In genomic region chr9:62091604-62092003, GRCm38 (mm10) we compare ENCODE assay signal across 12 mouse cellular contexts. TPM values are rescaled to one million over a fixed set of nuclear protein-coding genes. Genes with fewer than 3 reads are reported as not detected.
DNase-seq lines count a peak whose midpoint lies in the region; ATAC-seq and TF ChIP-seq lines count a peak whose summit lies in the region.
"Had no signal": no experiment of that assay in that cellular context is flagged by ENCODE, and none has a peak within 500 bp of the region (broad histone marks: within the 10 kb centered on the region; RNA-seq: fewer than 3 reads in every experiment).

No protein-coding gene starts in this region.

- no peak overlapping the region for H3K9ac ChIP-seq in liver, postnatal 0 days (replicated peaks)
- H3K9ac ChIP-seq in liver, embryonic 11.5 days (ENCODE audit: low read depth, low read length) = no peak overlapping the region
- H3K9ac ChIP-seq in forebrain, embryonic 12.5 days = no peak overlapping the region
- H3K9ac ChIP-seq: liver, embryonic 13.5 days had no signal

- TF ChIP-seq EP300 in liver, postnatal 0 days (IDR thresholded peaks at IDR 0.05; ENCODE audit: low read depth) = no peak

- H3K4me3 ChIP-seq in liver, postnatal 0 days (ENCODE audit: low read depth, low read length) = no peak overlapping the region
- no peak overlapping the region for H3K4me3 ChIP-seq in liver, embryonic 11.5 days (ENCODE audit: low read depth, low read length)
- H3K4me3 ChIP-seq in forebrain, embryonic 12.5 days (replicated peaks) = no peak overlapping the region
- H3K4me3 ChIP-seq: liver, embryonic 13.5 days had no signal

- H3K4me2 ChIP-seq in liver, postnatal 0 days (ENCODE audit: low read depth, low read length) = no peak overlapping the region
- no peak overlapping the region for H3K4me2 ChIP-seq in liver, embryonic 11.5 days
- H3K4me2 ChIP-seq in forebrain, embryonic 12.5 days = no peak overlapping the region
- H3K4me2 ChIP-seq: liver, embryonic 13.5 days had no signal

- peak; percentile 63 for ATAC-seq in liver, postnatal 0 days
- ATAC-seq in liver, embryonic 11.5 days (replicated peaks; ENCODE audit: low FRiP score) = no peak
- ATAC-seq in forebrain, embryonic 12.5 days (ENCODE audit: low FRiP score) = no peak
- ATAC-seq: Patski had no signal

- WGBS in liver, postnatal 0 days (ENCODE audit: insufficient replicate concordance) = 64% methylated on average over 5 of the region's 5 CpGs
- WGBS in liver, embryonic 11.5 days = 85% methylated on average over 5 of the region's 5 CpGs
- WGBS in forebrain, embryonic 12.5 days = 76% methylated on average over 5 of the region's 5 CpGs

- no peak overlapping the region for H3K27ac ChIP-seq in liver, postnatal 0 days (ENCODE audit: low read depth)
- H3K27ac ChIP-seq in liver, embryonic 11.5 days (ENCODE audit: low read depth, low read length) = no peak overlapping the region
- H3K27ac ChIP-seq in forebrain, embryonic 12.5 days = no peak overlapping the region
- H3K27ac ChIP-seq: liver, embryonic 13.5 days had no signal

- no peak for TF ChIP-seq CTCF in liver, postnatal 0 days (IDR thresholded peaks at IDR 0.05; ENCODE audit: low read depth)

- no peaks in the 10 kb centered on the region for H3K36me3 ChIP-seq in liver, postnatal 0 days (replicated peaks; ENCODE audit: insufficient read depth, low read length)
- no peaks in the 10 kb centered on the region for H3K36me3 ChIP-seq in liver, embryonic 11.5 days (ENCODE audit: control insufficient read depth, insufficient read depth, low read length)
- no peaks in the 10 kb centered on the region for H3K36me3 ChIP-seq in forebrain, embryonic 12.5 days (replicated peaks)
- H3K36me3 ChIP-seq: liver, embryonic 13.5 days had no signal

- intact Hi-C loops in heart, postnatal 14 days (cut with DNase I) = no loop called here

- no peaks in the 10 kb centered on the region for H3K27me3 ChIP-seq in liver, postnatal 0 days (ENCODE audit: insufficient read depth, low read length)
- no peaks in the 10 kb centered on the region for H3K27me3 ChIP-seq in liver, embryonic 11.5 days (replicated peaks; ENCODE audit: control insufficient read depth, insufficient read depth, low read length)
- no peaks in the 10 kb centered on the region for H3K27me3 ChIP-seq in forebrain, embryonic 12.5 days
- H3K27me3 ChIP-seq: liver, embryonic 13.5 days; Patski had no signal

- H3K9me3 ChIP-seq in liver, postnatal 0 days (ENCODE audit: low read length) = no peaks in the 10 kb centered on the region
- no peaks in the 10 kb centered on the region for H3K9me3 ChIP-seq in liver, embryonic 11.5 days (ENCODE audit: control insufficient read depth, low read length)
- no peaks in the 10 kb centered on the region for H3K9me3 ChIP-seq in forebrain, embryonic 12.5 days
- H3K9me3 ChIP-seq: liver, embryonic 13.5 days had no signal

- H3K4me1 ChIP-seq in liver, postnatal 0 days (ENCODE audit: insufficient read depth) = 0 out of 2 replicates have a peak, but pooled peaks cover 2% of the 10 kb centered on the region
- no peaks in the 10 kb centered on the region for H3K4me1 ChIP-seq in liver, embryonic 11.5 days (replicated peaks; ENCODE audit: control insufficient read depth, insufficient read depth, low read length)
- H3K4me1 ChIP-seq in forebrain, embryonic 12.5 days = peaks cover 3% of the 10 kb centered on the region; the same call in 1 of the 2 replicates

- DNase-seq in gastrocnemius, adult 18-20 months (ENCODE audit: low spot score) = peak; percentile 72
- no peak for DNase-seq in gastrocnemius, postnatal 10 days
- peak; percentile 36 for DNase-seq in liver, postnatal 0 days
- no peak for DNase-seq in liver, embryonic 11.5 days (ENCODE audit: low spot score)
- peak; percentile 24 to 30 for DNase-seq in heart, postnatal 14 days
- no peak for DNase-seq in right cerebral cortex, postnatal 36 days (ENCODE audit: low spot score in 2 of 2)
- DNase-seq in testis, postnatal 10 days (ENCODE audit: low spot score) = no peak
- DNase-seq: liver, embryonic 13.5 days; midbrain, embryonic 14.5 days; thymus, adult 18-20 months had no signal

RNA-seq across cellular contexts. Expression of gene Glce, which starts 30.9 kb away (rescaled TPM):
- 1 to 10 TPM; 5.8 TPM for total RNA-seq in gastrocnemius, adult 18-20 months (2021)
- 10 to 100 TPM; 15.3 to 18.3 TPM for total RNA-seq in gastrocnemius, postnatal 10 days (2021)
- 4.6 and 5.4 TPM in 2 replicates for polyA plus RNA-seq in liver, postnatal 0 days (2015; fragmentation: Nextera tagmentation; extraction: Ambion mirVana)
- 13.5 and 13.6 TPM in 2 replicates for polyA plus RNA-seq in liver, embryonic 11.5 days (2014; fragmentation: Nextera tagmentation; extraction: Ambion mirVana)
- total RNA-seq in heart, postnatal 14 days (2021) = 10 to 100 TPM; 11.5 to 12.0 TPM
- polyA plus RNA-seq in forebrain, embryonic 12.5 days (2016; fragmentation: Nextera tagmentation; extraction: Ambion mirVana) = 17.9 and 19.6 TPM in 2 replicates

Comparison
In these comparisons a context has a peak if more than half of its experiments do, and no peak if none do; other contexts are left out.
1. DNase-seq: peak in gastrocnemius, adult 18-20 months (single experiment), liver, postnatal 0 days (single experiment) and heart, postnatal 14 days (2 of 2); none in gastrocnemius, postnatal 10 days (single experiment), liver, embryonic 11.5 days (single experiment), right cerebral cortex, postnatal 36 days (0 of 2) and testis, postnatal 10 days (single experiment).